Mouse (Mus musculus) embryo, embryonic 11.5 days (tissue): ENCODE measurements around the gene Cldn2.
"Not testable (repeated sequence)": the region's sequence is repeated elsewhere in the genome, so short reads cannot be mapped to it uniquely, and the experiment has no call there.

Experiments
- DNase-seq: peaks from one replicate; pipeline ENCODE4 v3.0.0-alpha.2; 2012; ENCODE audit warnings: low read depth, low spot score

Cldn2 gene

GRCm38 (mm10) chrX:139800406-139800878 lies at the start of gene Cldn2:
Gene Cldn2, plus strand, starts transcription at chrX:139800828.
- DNase-seq, result no peak

DNA sequence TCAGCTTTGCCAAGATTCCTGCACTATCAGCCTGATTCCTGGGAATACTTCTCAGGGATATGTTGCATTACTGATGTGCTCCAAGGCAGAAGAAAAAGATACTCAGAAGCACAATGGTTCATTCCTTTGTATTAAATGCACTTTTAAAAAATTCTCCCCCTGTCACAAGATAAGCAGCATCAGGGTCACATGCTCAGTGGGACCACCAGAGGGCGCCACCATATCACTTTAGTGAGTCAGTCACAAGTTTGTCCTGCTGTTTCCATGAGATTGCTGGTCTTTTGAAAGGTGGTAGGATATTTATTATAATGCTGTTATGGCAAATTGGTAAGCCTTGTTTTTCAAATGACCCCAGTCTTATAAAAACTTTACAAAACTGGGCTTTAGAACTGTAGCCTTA lies 48.8 kb upstream of the Cldn2 start:
- peak; percentile 13 for DNase-seq

DNA sequence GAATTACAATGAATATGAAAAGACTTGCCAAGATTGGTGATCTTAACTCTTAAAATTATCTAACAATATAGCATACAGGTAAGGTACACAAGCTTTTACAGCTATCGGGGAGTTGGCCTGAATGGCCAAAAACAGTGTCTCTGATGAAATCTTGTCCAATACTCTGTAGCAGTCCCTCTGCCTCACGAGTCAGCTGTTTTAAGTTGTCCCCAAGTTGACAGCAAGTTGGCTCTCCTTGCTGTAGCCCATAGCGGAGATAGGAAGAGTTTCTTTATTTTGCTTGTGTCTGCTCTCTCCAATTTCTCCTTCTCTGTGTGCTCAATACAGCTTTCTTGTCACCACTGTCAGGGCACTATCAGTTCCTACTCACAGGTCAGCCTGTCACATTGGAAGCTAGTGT lies 42.0 kb upstream of the Cldn2 start:
- not testable (repeated sequence) for DNase-seq

DNA sequence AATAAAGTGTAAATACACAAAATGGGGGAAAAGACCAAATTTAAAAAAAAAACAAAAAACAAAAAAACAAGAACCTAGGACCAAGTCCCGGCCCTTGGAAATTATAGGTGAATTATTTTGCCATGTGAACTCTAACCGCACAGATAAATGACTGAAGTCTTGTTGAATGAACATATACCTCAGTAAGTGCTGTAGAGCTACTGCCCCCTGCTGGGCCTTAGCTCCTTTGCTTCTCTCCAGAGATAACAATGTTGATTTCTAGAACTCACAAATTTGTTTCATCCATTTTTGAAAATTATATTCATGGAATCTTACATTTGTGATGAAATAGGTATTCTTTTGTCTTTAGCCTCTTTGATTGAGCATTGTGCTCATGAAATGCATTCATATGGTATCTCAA lies 38.1 kb upstream of the Cldn2 start:
- no peak for DNase-seq

DNA sequence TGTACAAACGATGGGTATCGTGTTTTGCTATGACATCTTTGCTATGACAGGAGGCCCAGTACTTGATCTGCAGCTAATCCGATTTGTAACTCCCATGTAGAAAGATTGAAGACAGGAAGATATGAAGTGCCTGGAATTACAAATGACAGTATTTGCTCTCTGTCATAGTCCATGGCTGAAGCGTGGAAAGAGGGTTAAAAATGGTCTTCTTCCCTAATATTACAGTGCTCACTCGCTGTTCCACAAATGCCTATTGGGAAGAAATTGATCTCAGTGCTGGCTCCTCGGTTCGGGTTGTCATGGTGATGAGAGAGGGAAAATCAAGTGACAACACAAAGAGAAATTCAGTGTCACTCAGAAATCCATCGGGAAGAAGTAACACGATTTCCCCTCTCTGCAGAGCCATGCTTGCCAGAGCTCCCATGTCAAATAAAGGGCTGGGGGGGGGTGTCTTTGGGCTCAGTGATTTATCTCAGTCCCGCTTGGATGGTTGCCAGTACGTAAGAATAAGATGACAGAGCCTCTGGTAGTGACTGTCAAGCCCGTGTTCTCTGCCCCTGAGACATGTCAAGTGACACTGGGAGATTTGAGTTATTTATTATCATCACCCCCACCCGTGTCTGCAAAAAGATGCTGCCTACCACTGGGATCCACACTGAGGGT lies 30.5 kb upstream of the Cldn2 start:
- DNase-seq, result no peak

DNA sequence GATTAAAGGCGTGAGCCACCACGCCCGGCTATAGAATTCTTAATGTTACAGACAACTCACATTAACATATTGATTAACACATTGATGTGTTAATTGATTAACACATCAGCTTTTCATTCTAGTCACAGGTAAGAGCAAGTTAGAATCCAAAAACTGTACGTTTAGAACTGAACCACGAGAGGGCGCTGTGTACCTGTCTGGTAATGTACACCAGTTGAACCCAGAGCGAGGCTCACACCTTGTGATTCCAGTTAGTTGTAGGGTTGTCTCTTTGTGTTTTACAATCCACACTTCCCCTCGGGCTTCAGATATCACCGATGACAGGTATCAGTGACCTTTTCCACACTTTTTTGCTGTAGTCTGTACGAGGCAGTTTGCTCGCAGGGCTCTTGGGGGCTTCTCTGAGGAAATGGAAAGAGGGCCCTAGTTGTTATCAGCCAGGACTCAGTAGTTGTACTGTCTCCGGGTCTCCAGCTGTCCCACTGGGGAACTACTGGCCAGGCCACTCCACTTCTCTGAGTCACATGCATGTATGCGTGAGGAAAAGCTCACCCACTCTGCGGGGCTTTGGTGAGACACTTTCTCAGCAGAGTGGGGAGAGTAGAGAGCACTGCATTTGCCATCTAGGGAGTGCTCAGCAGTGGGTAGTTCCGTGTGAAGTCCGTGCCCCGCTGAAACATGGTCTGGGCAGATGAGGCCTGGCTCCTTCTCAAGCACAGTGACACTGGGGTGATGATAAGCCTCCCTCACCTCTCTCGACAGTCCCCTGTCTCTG lies 26.1 kb upstream of the Cldn2 start:
- DNase-seq, result no peak

- no peak for DNase-seq
Observed at GRCm38 (mm10) chrX:139775084-139775612, 25.5 kb upstream of the Cldn2 start.

DNA sequence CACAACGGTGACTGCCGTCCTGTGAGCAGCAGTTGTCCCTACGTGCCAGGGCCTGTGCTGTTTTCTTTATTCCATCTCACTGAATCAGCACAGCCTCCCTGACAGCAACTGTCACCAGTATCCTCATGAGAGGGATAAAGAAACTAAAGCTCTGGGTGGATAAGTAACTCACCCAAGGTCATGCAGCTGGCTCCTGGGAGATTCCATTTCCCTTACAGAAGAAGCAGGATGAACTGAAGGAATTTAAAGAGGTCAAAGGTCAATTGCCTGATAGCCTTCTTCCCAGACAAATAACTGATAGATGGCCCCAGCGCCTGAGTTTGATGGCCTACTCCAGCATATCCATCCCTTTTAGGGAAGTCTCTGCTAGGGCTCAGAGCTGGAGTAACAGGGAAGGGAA lies 23.3 kb upstream of the Cldn2 start:
- DNase-seq, result no peak

GRCm38 (mm10) chrX:139778886-139779285 lies 21.7 kb upstream of the Cldn2 start:
- no peak for DNase-seq

GRCm38 (mm10) chrX:139779401-139779800 lies 21.2 kb upstream of the Cldn2 start:
- no peak for DNase-seq

DNA sequence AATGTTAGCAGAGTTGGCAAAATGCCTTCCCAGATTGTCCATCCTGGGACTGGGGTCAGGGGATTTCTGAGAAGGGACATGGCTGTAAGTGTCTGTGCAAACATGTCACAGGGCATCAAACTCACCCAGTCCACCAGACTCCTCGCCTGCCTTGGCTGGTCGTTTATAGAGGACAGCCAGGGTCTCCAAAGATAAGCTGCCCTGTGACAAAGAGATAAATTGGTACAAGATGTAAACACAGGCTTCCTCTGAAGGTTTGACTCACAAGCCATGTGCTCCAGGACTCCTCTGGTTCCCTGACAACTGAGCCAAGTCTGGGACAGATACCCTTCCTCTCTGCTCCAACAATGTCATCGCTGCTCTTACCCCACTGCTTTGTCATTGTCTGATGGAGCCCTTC lies 19.6 kb upstream of the Cldn2 start:
- no peak for DNase-seq

- DNase-seq, result no peak
Observed at GRCm38 (mm10) chrX:139781563-139781962, 19.1 kb upstream of the Cldn2 start.

- no peak for DNase-seq
Observed at GRCm38 (mm10) chrX:139782278-139783044, 18.2 kb upstream of the Cldn2 start, which contains the start of gene Ripply1. Gene Ripply1, minus strand, starts transcription at chrX:139782353.

GRCm38 (mm10) chrX:139783045-139783422 lies 17.6 kb upstream of the Cldn2 start:
- no peak for DNase-seq

DNA sequence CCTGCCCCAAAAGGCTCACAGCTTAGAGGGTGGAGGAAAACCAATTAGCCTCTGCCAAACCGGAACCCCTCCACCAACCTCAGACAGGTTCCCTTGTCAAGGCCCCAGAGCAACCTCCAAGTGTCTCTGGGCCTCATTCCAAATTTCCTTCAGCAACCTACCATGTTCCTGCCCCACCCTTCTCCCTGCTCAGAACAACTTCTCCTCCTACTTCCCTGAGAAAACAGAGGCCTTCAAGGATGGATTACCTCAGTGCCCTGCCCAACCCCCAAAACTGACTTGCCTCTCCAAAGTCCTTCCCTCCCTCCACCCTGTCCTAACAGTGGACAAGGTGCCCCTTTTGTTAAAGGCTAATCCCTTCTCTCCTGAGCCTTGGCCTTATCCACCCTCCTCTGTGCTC lies 14.9 kb upstream of the Cldn2 start:
- no peak for DNase-seq

DNA sequence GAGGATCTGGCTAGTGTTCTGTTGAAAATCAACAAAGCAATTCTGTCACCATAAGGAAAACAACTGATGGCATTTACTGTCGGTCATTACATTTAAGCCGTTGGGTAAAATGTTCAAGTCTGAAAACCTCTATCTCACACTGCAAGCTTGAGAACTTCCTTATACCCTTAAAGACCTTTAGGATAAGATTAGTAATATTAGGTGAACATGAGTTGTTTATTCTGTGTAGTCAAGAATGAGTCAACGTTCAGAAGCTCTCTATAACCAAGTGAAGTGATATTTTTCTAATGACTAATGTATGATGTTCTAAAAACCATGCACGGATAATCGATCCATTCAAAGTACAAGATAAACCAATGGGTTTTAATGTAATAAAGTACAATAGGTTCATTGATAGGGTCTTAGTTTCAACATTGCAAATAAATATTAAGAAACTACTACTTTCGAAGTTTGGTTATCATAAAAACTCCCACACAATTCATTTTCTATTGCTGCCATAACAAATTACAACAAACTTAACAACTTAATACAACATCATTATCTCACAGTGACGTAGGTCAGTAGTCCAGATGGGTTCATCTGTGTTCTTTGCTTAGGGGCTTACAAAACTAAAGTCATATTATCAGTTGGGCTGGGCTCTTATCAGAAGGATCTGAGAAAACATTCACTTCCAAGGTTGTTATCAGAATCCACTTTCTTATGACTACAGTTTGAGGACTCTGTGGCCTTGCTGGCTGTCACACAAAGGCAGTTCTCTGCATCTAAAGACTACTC lies 6.4 kb upstream of the Cldn2 start:
- DNase-seq, result no peak

DNA sequence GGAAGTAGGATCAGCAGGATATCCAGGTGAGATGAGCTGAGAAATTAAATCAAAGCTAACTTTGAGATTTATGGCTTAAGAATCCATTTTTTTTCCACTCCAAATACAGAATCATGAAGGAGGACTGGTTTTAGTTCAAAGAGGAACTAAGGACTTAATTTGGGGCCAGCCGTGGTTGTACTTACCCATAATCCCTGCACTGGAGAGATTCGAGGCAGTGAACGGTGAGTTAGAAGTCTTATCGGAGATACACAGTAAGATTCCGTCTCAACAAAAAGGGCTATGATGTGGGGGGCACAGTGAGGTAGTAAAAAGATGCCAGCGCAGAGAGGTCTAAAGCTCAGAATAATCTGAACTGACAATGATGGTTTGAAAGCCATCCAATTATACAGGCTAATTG lies 4.6 kb upstream of the Cldn2 start:
- DNase-seq, result no peak

DNA sequence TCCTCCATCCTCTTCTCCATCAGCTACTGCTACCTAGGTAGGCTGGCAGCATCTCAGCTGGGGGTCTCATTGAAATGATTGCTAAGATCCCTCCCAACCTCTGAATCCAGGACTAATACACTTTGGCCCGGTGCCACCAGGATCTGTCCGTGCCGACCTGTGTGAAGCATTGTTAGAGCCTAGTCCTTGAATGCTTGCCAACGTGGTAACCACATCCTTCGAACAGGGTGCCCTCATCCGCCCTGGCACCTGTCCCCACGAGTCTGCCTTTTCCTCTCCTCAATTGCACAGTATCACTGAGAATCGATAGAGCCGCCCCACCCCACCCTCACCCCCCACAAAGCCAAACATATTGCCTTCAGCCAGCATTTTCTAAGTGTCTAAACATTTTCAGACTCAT lies 2.8 kb upstream of the Cldn2 start:
- DNase-seq, result no peak

- no peak for DNase-seq
Observed at GRCm38 (mm10) chrX:139799953-139800352, 675 bp upstream of the Cldn2 start.

GRCm38 (mm10) chrX:139803028-139803427 lies 2.4 kb downstream of the Cldn2 start:
- DNase-seq, result no peak

GRCm38 (mm10) chrX:139805918-139806317 lies 5.3 kb downstream of the Cldn2 start:
- DNase-seq, result no peak
